Mouse (Mus musculus) mature B cell (primary cell): ENCODE results near the gene Ptpn9.

Experiments
- in situ Hi-C: fragments of 300-500 bp; cut with MboI; formaldehyde crosslinking; loops from 2 replicates; pipeline ENCODE4 v1.14.3; 2019

Ptpn9 gene

DNA sequence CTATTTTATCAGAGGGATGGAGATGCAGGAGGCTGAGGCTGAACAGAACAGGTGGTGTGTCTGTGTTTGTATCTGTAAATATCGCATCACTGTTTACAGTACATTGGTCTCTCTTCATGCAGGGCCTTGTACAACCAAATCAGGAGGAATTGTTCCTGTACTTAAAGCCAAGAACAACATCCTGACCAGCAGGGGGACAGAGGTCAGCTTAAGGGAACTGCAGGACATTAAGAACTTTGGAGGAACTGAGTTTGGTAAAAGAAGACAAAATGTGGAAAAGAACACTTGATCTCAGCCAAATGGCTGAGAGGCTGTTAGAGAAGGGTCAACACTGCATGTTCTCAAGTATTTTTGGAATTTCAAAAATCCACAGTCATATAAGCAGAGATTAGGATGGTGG lies 20.0 kb downstream of the Ptpn9 start:
- in situ Hi-C loops = no loop called here

- in situ Hi-C loops = no loop called here
Measured at GRCm38 (mm10) chr9:57017631-57018030, 22.9 kb downstream of the Ptpn9 start.

- in situ Hi-C loops = no loop called here
Measured at GRCm38 (mm10) chr9:57031756-57032155, 37.0 kb downstream of the Ptpn9 start.

- in situ Hi-C loops = no loop called here
Measured at GRCm38 (mm10) chr9:57056237-57056636, 61.5 kb downstream of the Ptpn9 start.

DNA sequence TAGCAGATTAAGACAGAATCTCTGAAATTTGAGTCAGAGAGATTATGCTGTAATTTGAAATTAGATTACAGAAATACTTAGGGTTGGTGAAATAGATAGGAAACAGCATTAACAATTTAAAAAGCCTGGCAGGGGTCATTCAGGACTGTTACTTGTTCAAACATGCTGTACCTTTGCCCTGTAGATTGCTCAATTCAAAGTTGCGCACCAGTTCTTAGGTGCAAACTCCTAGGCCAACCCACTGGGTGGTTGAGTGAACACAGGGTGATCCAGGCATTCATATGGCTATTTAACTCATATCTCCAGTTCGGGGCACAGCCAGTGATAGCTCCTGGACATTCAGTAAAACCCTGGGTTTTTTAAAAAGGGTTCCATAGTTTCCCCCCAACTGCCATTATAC lies 69.4 kb downstream of the Ptpn9 start:
- in situ Hi-C loops = no loop called here

GRCm38 (mm10) chr9:57068266-57068665 lies 73.5 kb downstream of the Ptpn9 start:
- in situ Hi-C loops = no loop called here

GRCm38 (mm10) chr9:57070262-57070661 lies 75.5 kb downstream of the Ptpn9 start:
- in situ Hi-C loops = no loop called here

DNA sequence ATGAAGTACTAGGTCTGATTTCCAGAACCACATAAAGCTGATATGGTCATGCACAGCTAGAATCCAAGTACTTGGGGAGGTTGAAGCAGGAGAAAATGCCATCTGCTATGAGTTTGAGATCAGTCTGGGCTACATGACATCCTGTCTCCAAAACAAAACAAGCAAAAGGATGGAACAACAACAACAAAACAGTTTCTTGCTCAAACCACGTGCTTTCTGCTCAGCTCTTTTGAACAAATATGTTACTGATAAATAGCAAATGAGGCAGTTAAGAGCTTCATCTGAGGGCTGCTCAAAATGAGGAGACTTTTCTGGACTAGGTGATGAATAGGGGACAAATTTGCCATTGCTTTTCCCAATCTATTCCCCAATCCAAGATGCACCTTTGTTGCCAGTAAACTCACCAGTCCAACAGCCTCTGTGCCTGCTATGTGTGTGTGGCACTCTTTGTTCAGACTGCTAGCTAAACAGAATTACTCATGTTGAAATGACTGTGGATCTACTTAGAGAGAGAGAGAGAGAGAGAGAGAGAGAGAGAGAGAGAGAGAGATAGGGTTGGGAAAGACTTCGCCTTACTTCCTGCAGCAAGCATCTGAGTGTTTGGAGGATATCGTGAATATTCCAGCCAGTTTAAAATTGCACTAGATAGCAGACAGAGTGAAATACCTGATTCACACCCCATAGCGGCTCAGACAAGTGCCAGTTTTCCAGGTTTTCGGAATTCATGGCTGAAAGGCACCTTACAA lies 76.2 kb downstream of the Ptpn9 start:
- in situ Hi-C loops = no loop called here

DNA sequence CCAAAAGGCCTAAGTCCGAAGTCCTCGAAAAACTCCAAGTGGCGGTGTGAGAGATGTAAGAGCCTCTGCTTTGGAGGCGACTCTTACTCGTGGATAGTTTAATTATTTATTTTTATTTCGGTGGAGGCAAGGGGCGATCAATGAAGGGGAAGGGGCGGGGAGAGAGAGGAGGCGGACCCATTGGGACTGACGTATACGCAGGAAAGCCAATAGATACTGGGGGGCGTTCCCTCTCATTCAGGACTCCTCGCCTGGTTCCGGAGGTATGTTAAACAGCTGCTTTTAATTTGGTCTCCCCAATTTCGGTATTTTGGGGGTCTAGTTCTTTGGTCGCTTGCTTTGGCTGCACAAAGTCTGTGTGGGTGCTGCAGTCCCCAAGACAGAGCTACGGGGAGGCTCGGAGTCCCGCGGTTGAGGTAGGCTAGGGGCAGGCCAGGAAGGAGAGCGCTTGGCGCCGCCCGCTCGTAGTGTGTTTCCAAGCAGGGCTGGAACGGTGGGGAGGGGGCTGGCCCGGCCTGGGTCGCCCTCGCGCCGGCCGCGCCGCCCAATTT lies 77.2 kb downstream of the Ptpn9 start, which contains the start of gene Sin3a:
Gene Sin3a (plus strand): TSS at position 240 of the 551 bp plus-strand sequence.
- in situ Hi-C loops = no loop called here

DNA sequence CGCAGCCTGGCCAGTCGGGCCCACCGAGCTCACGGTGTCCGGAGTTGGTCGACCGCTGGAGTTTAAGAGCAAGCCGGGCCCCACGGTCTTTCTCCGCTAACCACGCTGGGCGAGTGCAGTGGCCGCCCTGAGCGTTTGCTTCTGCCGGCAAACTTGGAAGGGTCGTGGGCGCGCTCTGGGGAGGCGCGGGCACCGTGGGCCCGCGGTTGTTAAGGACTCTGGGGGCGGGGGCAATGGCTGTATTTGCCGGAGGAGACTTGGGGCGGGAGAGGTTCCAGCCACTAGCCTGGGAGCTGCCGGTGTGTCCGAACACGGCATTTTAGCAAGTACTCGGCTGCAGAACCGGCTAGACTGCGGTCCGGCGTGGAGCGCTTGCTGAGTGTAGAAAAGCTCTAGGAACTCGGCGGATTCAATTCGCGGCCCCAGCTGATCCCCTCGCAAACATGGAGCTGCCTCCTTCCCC lies 77.8 kb downstream of the Ptpn9 start:
- in situ Hi-C loops = no loop called here

DNA sequence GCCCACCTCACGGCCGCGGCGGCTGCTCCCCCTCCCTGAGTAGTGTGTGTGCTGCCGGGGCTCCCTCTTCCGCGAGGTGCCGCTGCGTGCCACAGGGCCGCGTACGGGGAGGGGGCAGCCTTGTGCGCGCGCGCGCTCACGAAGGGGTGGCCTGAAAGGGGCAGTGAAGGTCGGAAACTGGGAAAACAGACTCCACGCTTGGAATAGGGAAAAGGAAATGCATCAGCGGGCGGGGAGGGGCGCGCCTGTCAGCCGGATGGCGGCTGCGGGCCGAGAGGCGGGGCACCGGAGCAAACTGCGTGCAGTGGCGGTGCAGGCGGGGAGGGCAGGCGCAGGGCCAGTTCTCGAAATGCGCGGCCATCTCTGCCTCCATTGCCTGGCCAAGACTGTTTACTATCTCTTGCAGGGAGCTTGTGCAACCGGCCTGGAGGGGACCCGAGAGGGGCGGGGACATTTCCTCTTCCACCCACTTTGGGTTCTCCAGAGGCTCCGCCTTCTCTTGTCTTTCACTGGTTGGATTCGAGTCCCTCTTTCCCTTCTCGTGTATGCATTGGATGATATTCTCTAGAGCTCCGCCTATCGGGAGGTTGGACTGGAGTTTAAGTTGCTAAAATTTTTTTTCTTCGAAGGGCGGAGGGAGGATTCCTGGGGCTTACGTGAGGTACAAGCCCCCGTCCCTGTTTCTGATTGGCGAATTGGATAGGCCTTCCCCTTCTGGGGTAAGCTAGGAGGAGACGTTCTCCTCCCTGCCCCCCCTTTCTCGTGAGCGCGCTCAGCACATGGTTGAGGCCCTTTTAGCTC lies 78.5 kb downstream of the Ptpn9 start:
- in situ Hi-C loops = no loop called here

DNA sequence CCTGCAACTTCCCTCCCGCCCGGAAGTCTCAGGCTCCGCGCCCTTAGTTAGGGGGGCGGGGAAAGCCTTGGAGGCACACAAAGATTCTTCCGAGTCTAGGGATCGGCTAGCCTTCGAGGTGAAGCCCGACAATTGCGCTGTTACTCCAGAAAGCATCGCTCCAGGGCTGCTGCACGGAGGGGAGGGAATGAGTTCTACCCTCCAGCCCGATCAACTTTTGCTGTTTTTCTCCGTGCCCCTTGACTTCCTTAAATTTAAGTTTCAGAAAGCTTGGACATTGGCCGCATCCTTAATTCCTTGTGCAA lies 79.0 kb downstream of the Ptpn9 start:
- in situ Hi-C loops = no loop called here

GRCm38 (mm10) chr9:57074171-57074821 lies 79.6 kb downstream of the Ptpn9 start:
- in situ Hi-C loops = no loop called here

- in situ Hi-C loops = no loop called here
Measured at GRCm38 (mm10) chr9:57074822-57075603, 80.3 kb downstream of the Ptpn9 start.

- in situ Hi-C loops = no loop called here
Measured at GRCm38 (mm10) chr9:57075681-57076381, 81.1 kb downstream of the Ptpn9 start.

- in situ Hi-C loops = no loop called here
Measured at GRCm38 (mm10) chr9:57076701-57077660, 82.3 kb downstream of the Ptpn9 start.

GRCm38 (mm10) chr9:57082236-57082635 lies 87.5 kb downstream of the Ptpn9 start:
- in situ Hi-C loops = no loop called here
